Mouse (Mus musculus) gastrocnemius, postnatal 4 days (tissue): Measurements from ENCODE around the gene Bhlha15. TPM values are rescaled to one million over a fixed set of nuclear protein-coding genes. Genes with fewer than 3 reads are reported as not detected.

Experiments used
- DNase-seq, 2 experiments: peaks; one replicate each; pipeline ENCODE4 v3.0.0; 2021 to 2022; ENCODE audit warnings: low spot score in 2 of 2, mixed read lengths in 2 of 2
- total RNA-seq, 2 experiments: library from RNA; stranded (reverse); gene quantifications; 2 replicates each; pipeline ENCODE4 v1.2.3; 2021

Gene Bhlha15
- total RNA-seq, 2 experiments from 2014 or later: not detected

DNA sequence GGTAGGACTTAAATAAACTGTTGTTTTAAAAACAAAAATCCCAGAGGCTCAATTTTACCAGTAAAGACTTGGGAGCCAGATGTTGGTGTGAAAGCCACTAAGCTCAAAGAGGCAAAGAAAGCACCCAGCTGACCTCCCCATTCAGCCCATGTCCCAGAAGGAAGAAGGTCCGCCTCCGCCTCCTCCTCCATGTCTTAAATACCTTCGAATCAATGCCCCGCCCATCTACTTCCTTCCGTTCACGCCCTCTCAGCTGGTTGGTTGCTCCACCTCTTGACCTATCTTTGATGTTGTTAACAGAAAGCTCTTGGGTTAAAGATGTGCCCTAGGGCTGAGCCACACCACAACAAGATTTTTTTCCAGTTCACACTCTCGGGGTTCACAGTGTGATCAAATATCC is 40.1 kb downstream of the Bhlha15 start:
- DNase-seq: no peak

DNA sequence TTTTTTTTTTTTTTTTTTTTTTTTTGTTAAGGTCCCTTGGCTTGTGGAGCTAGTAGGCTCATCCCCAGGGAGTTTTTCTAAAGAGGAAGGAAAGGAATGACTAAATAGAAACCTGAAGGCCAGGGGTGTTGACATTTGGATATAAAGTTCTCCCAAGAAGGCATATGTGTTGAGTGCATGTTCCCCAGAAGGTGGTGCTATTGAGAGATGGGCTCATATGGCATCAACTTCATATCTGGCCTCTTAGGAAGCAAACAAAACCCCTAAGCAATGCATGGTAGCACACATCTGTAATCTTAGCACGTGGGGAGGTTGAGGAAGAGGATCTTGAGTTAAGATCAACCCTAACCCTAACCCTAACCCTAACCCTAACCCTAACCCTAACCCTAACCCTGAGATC is 41.3 kb downstream of the Bhlha15 start:
- no peak for DNase-seq

DNA sequence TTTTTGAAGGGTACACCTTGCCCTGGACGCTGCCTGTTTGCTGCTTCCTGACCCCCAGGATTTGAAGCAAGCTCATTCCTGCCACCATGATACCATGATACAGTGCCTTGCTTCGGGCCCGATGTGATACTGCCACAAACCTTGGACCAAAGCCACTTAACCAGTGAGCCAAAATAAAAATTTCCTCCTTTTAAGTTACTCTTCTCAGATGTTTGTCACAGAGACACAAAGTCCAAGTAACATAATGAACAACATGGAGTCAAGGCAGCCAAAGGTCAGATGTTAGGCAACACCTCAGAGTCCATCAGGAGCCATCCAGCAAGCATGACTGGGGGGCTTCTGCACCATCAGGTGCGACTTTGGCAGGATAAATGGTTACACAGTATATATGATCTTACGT is 42.4 kb downstream of the Bhlha15 start:
- no peak for DNase-seq

DNA sequence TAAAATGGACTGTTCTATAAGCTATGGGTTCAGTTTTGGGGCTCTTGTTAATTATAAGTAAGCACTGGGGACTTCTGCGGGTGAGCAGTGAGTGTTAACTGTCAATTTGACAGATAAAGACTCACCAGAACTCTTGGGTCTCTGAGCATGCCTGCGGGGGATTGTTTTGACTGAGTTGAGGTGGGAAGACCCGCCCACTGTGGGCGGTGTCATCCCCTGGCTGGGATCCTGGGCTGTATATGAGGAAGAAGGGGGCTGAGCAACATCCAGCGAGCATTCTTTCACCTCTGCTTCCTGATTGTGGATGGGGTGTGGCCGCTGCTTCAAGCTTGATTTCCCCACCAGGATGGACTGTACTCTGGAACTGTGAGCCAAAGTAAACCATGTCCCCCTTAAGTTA is 44.1 kb downstream of the Bhlha15 start:
- no peak for DNase-seq

DNA sequence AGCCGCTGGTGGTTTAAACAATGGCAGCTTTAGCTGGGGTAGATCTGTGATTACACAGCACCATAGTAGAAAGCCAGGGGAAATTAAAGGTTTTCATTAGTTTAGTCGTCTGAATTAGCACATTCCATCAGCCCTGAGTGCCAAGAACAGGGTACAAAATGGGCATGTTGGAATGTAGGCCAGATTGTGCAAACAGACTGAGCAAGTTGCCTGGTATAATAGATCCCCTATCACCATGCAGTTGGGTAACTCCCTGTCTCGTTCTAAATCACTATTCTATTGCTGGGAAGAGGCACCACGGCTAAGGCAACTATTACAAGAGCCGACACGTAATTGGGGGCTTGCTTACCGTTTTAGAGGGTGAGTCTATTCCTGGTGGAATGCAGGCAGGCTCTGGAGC is 44.6 kb downstream of the Bhlha15 start:
- DNase-seq: no peak

DNA sequence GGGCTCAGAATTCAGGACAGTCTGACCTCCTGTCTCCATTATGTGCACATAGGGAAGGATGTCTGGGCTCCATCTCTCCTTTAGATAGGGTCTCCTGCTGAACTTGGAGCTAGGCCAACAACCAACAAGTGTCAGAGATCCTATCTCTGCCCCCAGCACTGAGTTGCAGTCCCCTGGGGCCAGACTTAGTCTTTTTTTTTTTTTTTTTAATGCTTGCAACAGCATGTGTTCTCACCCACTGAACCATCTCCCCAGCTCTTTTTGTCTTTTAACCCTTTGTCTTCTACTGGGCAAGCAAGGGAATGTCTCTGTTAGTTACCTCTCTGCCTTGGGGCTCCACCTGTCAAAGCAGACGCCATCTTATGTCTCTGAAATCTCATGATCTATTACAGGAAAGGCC is 48.9 kb downstream of the Bhlha15 start:
- DNase-seq: no peak

Other genes with a start within 250 kb of the Bhlha15 start
- 10 to 100 TPM; 40.8 to 43.7 TPM for gene Ccz1, start 175.4 kb upstream of the Bhlha15 start, total RNA-seq
- gene Ocm, start 163.6 kb upstream of the Bhlha15 start, total RNA-seq: not detected
- gene Lmtk2, start 89.8 kb upstream of the Bhlha15 start, total RNA-seq: 10 to 100 TPM; 13.8 to 15.0 TPM
- gene Tecpr1, start 33.3 kb downstream of the Bhlha15 start, total RNA-seq: 10 to 100 TPM; 27.5 to 28.6 TPM
- gene Bri3, start 54.2 kb downstream of the Bhlha15 start, total RNA-seq: 10 to 100 TPM; 59.4 to 62.4 TPM
- 1 to 10 TPM; 5.7 to 7.1 TPM for gene Baiap2l1, start 167.8 kb downstream of the Bhlha15 start, total RNA-seq